Mouse (Mus musculus) ovary, adult 18-20 months (tissue): Measurements from ENCODE around the gene Gpatch8.

ENCODE experiments used
- DNase-seq: peaks from one replicate; pipeline ENCODE4 v3.0.0; 2022; ENCODE audit warnings: low spot score, mixed read lengths

The Gpatch8 gene

GRCm38 (mm10) chr11:102556031-102556715, at the start of gene Gpatch8:
Gene Gpatch8 (minus strand): TSS chr11:102556392.
- DNase-seq = peak; percentile 97

DNA sequence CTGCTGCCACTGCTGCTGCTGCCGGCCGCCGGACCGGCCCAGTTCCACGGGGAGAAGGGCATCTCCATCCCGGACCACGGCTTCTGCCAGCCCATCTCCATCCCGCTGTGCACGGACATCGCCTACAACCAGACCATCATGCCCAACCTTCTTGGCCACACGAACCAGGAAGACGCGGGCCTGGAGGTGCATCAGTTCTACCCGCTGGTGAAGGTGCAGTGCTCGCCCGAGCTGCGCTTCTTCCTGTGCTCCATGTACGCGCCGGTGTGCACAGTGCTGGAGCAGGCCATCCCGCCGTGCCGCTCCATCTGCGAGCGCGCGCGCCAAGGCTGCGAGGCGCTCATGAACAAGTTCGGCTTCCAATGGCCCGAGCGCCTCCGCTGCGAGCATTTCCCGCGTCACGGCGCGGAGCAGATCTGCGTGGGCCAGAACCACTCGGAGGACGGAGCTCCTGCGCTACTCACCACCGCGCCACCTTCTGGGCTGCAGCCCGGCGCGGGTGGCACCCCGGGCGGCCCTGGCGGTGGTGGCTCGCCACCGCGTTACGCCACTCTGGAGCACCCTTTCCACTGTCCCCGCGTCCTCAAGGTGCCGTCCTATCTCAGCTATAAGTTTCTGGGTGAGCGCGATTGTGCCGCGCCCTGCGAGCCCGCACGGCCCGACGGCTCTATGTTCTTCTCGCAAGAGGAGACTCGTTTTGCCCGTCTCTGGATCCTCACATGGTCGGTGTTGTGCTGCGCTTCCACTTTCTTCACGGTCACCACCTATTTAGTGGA, 48.8 kb upstream of the Gpatch8 start:
- no peak for DNase-seq

DNA sequence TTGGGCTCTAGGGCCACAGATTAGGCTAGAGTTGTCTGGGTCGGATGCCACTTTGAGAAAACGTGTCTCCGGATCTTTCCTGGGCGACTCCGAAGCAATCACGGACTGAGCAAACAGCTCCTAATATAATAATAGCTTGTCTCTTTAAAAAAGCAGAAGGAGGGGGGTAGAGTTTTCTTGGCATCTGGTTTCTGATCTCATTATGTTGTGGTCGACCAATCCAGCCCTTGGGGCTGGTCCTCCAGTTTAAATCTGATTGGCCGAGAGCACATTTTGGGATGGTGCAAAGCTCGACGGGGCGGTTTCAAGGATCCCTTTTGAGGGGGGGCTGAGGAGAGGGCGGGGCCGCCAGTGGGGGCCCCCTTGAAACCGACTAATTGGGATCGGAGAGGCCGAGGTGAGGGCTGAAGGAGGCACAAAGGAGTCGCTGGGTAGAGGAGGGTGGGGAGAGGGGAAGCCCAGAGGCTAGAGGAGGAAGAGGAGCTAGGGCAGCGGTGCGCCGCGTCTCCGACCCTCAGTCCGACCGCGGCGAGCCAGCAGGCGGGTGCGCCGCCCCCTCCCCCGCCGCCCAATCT, 47.9 kb upstream of the Gpatch8 start, which contains the start of gene Fzd2:
Fzd2 (plus strand) TSS at position 387 of the 575 bp plus-strand sequence.
- peak; percentile 92 for DNase-seq

DNA sequence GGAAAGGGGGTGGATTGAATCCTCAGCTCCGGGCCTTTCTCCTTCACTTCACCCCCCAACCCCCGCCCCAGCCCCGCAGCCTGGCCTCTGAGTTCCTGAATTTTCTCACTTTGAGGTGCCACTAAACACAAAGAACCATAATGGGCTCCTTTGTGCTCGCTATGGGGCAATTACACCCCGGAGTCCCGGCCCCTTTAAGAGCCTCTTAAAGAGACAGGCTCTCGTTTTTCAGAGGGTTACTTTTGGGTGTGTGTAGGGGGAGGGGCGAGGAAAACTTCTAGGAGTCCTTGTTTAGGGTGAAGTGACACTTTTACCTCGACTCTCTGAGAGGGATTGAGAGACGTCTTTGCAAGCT, 47.3 kb upstream of the Gpatch8 start:
- DNase-seq = peak; percentile 58

DNA sequence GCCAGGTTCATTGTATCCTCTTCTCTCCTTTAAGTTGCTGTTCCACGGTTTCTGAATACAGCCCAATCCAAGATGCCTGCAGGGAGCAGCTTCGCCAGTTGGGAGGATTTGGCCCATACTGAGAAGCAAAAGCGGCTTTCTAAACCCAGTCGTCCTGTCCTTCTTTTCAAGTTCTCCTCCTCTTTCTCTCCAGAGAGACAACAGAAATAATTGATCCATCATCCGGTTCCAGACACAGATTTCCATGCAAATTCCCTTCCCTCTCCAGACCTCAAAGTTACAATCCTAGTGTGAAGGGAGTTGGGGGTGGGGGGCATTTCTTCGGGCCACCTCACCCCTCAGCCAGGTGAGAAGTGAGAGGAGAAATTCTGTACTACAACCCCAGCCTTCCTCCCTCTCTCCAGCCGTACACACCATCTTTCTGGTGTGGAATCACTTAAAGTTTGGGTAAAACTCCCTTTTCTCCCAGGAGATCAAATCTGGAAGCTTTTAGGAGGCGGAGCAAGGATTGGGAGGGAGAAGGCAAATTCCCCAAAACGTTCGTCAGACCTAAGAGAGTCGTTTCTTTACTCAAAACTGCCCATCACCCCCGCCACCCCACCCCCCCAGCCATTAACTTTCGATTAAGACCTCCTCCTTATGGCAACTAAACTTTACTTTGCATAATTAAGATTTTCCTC, 46.8 kb upstream of the Gpatch8 start:
- no peak for DNase-seq

GRCm38 (mm10) chr11:102599912-102600311, 43.7 kb upstream of the Gpatch8 start:
- DNase-seq = no peak

DNA sequence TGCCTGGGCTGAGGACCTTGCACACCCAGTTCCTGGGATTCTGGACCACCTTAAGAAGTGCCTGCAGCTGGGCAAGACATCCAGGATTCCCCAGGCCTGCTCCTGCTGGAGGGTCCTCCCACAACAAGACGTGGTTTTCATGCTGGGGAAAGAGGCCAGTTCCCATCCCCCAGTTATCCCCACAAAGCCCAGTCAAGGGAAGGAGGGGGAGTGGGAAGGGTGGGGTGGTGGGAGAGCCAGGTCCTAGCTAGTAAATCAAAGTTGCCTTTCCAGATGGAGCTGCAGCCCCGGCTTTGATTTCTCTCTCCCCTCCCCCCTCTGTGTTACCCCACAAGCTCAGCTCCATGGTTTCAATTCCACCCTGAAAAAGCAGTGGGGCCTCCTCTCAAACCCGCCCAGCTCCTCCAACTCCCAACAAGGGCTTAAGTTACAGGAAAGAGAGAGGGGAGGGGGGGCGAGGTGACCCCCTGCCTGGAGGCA, 39.2 kb upstream of the Gpatch8 start:
- DNase-seq = no peak

DNA sequence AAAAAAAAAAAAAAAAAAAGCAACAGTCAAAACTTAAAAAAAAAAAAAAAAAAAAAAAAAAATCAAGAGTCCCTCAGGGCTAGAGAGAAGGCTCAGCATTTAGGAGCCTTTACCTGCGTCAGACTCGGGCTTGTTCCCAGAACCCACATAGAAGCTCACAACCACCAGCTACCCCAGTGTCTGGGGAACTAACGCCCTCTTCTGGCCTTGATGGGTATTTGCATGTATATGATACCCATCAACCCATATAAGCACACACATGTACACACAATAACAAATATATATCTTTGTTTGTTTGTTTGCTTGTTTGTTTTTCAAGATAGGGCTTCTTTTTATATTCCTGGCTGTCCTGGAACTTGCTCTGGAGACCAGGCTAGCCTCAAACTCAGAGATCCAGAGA, 31.4 kb upstream of the Gpatch8 start:
- no peak for DNase-seq

DNA sequence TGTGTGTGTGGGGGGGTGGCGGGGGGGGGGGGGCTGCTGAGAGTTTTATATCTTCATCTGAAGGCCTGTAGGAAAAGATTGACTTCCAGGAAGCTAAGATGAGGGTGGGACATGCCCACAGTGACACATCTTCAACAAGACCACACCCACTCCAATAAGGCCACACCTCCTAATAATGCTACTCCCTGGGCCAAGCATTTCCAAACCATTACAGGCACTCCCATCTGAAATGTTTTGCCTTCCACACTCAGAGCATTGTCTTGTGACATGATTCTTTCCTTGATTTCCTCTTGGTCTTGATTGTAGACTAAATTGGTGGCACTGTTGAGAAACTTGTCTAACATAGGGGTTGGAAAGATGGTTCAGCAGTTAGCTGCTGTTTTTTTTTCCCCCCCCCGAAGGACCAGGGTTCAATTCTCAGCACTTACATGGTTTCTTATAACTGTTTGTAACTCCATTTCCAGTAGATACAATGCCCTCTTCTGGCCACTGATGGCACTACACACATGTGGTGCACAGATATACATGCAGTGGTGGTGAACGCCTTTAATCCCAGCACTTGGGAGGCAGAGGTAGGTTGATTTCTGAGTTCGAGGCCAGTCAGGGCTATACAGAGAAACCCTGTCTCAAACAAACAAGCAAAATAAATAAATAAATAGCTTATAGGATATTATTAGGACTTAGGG, 30.4 kb upstream of the Gpatch8 start:
- no peak for DNase-seq

GRCm38 (mm10) chr11:102582736-102583135, 26.5 kb upstream of the Gpatch8 start:
- no peak for DNase-seq

DNA sequence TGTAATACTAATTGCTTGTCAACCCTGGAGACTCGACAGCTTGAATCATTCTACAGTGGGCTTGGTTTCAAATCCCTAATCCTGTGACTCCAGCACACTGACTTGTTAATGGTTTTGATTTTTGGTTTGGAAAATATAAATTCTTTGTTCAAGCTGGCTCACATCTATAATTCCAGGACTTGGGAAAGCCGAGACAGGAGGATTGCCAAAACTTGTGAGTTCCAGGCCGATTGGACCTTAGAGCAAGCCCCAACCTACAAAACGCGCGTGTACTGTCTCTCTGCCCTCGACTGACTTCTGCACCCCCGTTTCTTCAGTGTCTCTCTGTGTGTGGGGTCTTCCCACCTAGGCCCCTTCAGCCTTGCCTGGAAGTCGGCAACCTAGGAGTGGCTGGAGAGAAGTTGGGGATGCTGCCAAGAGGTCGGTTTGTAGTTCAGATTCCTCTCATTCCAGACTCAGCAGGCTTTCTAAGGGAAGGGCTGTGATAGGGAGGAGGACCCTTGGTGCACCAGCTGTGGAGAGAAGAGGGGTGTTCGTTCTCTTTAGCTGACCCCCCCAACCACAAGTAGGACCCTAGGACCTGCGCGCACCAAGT, 25.9 kb upstream of the Gpatch8 start:
- DNase-seq = no peak

DNA sequence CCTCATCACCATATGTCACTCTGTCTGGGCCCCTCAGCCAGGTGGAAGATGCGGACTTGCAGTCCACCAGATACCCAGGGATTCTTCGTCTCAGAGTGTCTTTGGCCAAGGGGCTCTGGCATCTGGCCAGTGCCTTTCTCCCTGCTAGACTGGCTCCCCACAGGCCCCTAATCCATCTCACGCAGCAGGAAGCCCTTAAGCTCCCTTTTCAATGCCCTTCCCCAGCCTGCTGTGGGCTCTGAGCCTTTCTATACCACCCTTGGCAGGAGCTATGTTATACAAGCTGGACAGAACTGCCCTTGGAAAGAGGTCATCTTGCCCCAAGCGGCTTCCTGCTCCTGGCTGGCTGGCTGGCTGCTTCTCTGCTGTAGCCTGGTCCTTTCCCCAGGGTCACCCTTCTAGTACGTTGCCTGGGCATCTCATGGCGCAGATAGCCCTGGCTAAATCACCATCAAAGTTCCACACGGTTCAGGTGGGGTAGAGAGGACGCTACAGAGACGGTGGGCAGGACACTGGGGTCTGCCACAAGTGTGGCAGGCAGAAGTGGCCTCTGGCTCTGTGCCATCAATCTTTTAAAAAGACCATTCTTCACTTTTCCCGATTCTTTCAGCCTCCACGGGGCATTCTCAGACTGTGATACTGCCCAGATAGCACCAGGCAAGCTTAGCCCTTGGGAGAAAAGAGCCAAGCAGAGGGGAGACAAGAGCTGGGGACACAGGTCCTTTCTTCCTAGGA, 25.3 kb upstream of the Gpatch8 start:
- DNase-seq = peak; percentile 75

GRCm38 (mm10) chr11:102580034-102580330, 23.8 kb upstream of the Gpatch8 start:
- DNase-seq = no peak

GRCm38 (mm10) chr11:102579165-102580033, 23.2 kb upstream of the Gpatch8 start, which contains the start of gene Gm11627:
Gene Gm11627 (minus strand): TSS chr11:102579461.
- DNase-seq = no peak

- DNase-seq = peak; percentile 72
Observed at GRCm38 (mm10) chr11:102578341-102579118, 22.3 kb upstream of the Gpatch8 start.

GRCm38 (mm10) chr11:102576050-102576754, 20.0 kb upstream of the Gpatch8 start:
- DNase-seq = no peak

DNA sequence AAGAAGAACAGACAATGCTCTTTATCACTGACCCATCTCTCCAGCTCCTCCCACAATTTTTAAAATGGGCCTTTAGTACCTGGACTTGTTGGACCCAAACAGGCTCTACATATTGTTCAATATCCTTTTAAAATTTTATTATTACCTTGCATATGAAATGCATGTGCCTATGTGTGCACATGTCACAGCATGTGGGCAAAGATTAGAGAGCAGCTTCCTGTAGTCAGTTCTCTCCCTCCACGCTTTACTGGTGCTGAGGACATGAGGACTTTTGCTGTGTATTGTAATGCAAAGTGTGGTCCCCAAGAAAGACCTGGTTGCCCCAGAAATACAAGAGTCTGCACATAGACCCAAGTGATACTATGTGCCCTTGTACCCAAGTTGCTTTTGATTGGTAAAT, 18.8 kb upstream of the Gpatch8 start:
- no peak for DNase-seq
